Mouse (Mus musculus) limb, embryonic 10.5 days (tissue): ENCODE results near the gene Krtap3-1. TPM values are rescaled to one million over a fixed set of nuclear protein-coding genes. Genes with fewer than 3 reads are reported as not detected.

Experiments
- DNase-seq: peaks from one replicate; pipeline ENCODE4 v3.0.0-alpha.2; 2017; ENCODE audit warnings: low spot score
- H3K27ac ChIP-seq: fragments of 300-500 bp; sonication (generic); 2 replicates; pipeline ENCODE4 v1.5.1; 2016; ENCODE audit warnings: mild to moderate bottlenecking
- H3K27me3 ChIP-seq: fragments of 300-500 bp; sonication (generic); 2 replicates; pipeline ENCODE4 v1.6.1; 2016; ENCODE audit warnings: low read depth, mild to moderate bottlenecking; ENCODE audit not compliant: poor library complexity, severe bottlenecking
- H3K36me3 ChIP-seq: fragments of 300-500 bp; sonication (generic); 2 replicates; pipeline ENCODE4 v1.6.1; 2016; ENCODE audit warnings: mild to moderate bottlenecking, moderate library complexity
- H3K4me1 ChIP-seq: fragments of 300-500 bp; sonication (generic); 2 replicates; pipeline ENCODE4 v1.6.1; 2016
- H3K4me3 ChIP-seq: fragments of 300-500 bp; sonication (generic); 2 replicates; pipeline ENCODE4 v1.5.1; 2016; ENCODE audit warnings: mild to moderate bottlenecking, moderate library complexity
- H3K9me3 ChIP-seq: fragments of 300-500 bp; sonication (generic); replicated peaks from 2 replicates; pipeline ENCODE4 v1.6.1; 2016; ENCODE audit warnings: mild to moderate bottlenecking
- WGBS: fragments of 180-500 bp; shearing (Covaris S2); methylation state at CpG from one replicate; pipeline ENCODE4 v1.1.7; 2016; 5-methylcytosine and 5-hydroxymethylcytosine counted together
- polyA plus RNA-seq: library from polyadenylated mRNA; unstranded; fragments of >200 nt; fragmentation: Nextera tagmentation; extraction: Ambion mirVana; gene quantifications from 2 replicates; pipeline ENCODE4 v1.2.1, GENCODE M21; 2016

The Krtap3-1 gene
- polyA plus RNA-seq, 1 experiment from 2014 or later = not detected

GRCm38 (mm10) chr11:99573164-99573563 is 6.7 kb upstream of the Krtap3-1 start:
- Histone ChIP-seq H3K4me1 (no peaks in the 10 kb centered on the region), H3K27ac (no peak overlapping the region), H3K9me3 (no peaks in the 10 kb centered on the region), H3K36me3 (no peaks in the 10 kb centered on the region), H3K27me3 (no peaks in the 10 kb centered on the region), H3K4me3 (no peak overlapping the region)
- WGBS = 77% methylated on average over 4 of the region's 4 CpGs
- no peak for DNase-seq

GRCm38 (mm10) chr11:99562580-99562979 is 3.9 kb downstream of the Krtap3-1 start:
- Histone ChIP-seq H3K36me3 (no peaks in the 10 kb centered on the region), H3K4me1 (no peaks in the 10 kb centered on the region), H3K27me3 (no peaks in the 10 kb centered on the region), H3K4me3 (no peak overlapping the region), H3K9me3 (no peaks in the 10 kb centered on the region), H3K27ac (no peak overlapping the region)
- WGBS = 85% methylated on average over 6 of the region's 6 CpGs
- DNase-seq = no peak

GRCm38 (mm10) chr11:99559366-99559765 is 7.1 kb downstream of the Krtap3-1 start, which contains the start of gene Gm11939:
Gene Gm11939 (minus strand): TSS chr11:99559466.
- Histone ChIP-seq H3K4me1 (no peaks in the 10 kb centered on the region), H3K9me3 (no peaks in the 10 kb centered on the region), H3K27me3 (no peaks in the 10 kb centered on the region), H3K27ac (no peak within 1 kb of the TSS), H3K36me3 (no peaks in the 10 kb centered on the region), H3K4me3 (no peak within 1 kb of the TSS)
- DNase-seq = no peak
- WGBS = 93% methylated on average over 9 of the region's 9 CpGs

- DNase-seq = no peak
- no peak overlapping the region for H3K27ac ChIP-seq
- H3K36me3 ChIP-seq = no peaks in the 10 kb centered on the region
- no peak overlapping the region for H3K4me3 ChIP-seq
- 88% methylated on average over 3 of the region's 3 CpGs for WGBS
- no peaks in the 10 kb centered on the region for H3K9me3 ChIP-seq
- no peaks in the 10 kb centered on the region for H3K27me3 ChIP-seq
- no peaks in the 10 kb centered on the region for H3K4me1 ChIP-seq
These were observed 8.3 kb downstream of the Krtap3-1 start for GRCm38 (mm10) chr11:99557976-99558745.

GRCm38 (mm10) chr11:99556753-99557152 is 9.7 kb downstream of the Krtap3-1 start, which contains the start of gene Krtap3-2:
Gene Krtap3-2 (minus strand): TSS chr11:99556853.
- DNase-seq = no peak
- no peaks in the 10 kb centered on the region for H3K9me3 ChIP-seq
- no peaks in the 10 kb centered on the region for H3K36me3 ChIP-seq
- H3K4me1 ChIP-seq = no peaks in the 10 kb centered on the region
- no peak within 1 kb of the TSS for H3K27ac ChIP-seq
- H3K4me3 ChIP-seq = no peak within 1 kb of the TSS
- 57% methylated on average over 2 of the region's 2 CpGs for WGBS
- H3K27me3 ChIP-seq = no peaks in the 10 kb centered on the region

- Histone ChIP-seq H3K9me3 (no peaks in the 10 kb centered on the region), H3K27ac (no peak overlapping the region), H3K4me3 (no peak overlapping the region), H3K4me1 (no peaks in the 10 kb centered on the region), H3K36me3 (no peaks in the 10 kb centered on the region), H3K27me3 (no peaks in the 10 kb centered on the region)
- no peak for DNase-seq
- WGBS = 85% methylated on average over 2 of the region's 2 CpGs
These were observed 10.2 kb downstream of the Krtap3-1 start for GRCm38 (mm10) chr11:99556195-99556594.

- 60% methylated on average over 4 of the region's 4 CpGs for WGBS
- no peaks in the 10 kb centered on the region for H3K9me3 ChIP-seq
These were observed 15.7 kb downstream of the Krtap3-1 start, which contains the start of gene Krtap3-3 for GRCm38 (mm10) chr11:99550765-99551164. Gene Krtap3-3 (minus strand): TSS chr11:99550865.

GRCm38 (mm10) chr11:99547892-99548291 is 18.5 kb downstream of the Krtap3-1 start:
- no peak for DNase-seq
- no peaks in the 10 kb centered on the region for H3K4me1 ChIP-seq

More at GRCm38 (mm10) chr11:99550765-99551164, 15.7 kb downstream of the Krtap3-1 start, which contains the start of gene Krtap3-3:
- Histone ChIP-seq H3K27me3 (no peaks in the 10 kb centered on the region), H3K4me1 (no peaks in the 10 kb centered on the region), H3K27ac (no peak within 1 kb of the TSS), H3K36me3 (no peaks in the 10 kb centered on the region), H3K4me3 (no peak within 1 kb of the TSS)
- DNase-seq = no peak

GRCm38 (mm10) chr11:99539721-99540120 is 26.7 kb downstream of the Krtap3-1 start:
- Histone ChIP-seq H3K4me1 (peaks cover 3% of the 10 kb centered on the region; the same call in 1 of the 2 replicates), H3K27me3 (no peaks in the 10 kb centered on the region), H3K9me3 (no peaks in the 10 kb centered on the region), H3K27ac (no peak overlapping the region), H3K36me3 (no peaks in the 10 kb centered on the region), H3K4me3 (no peak overlapping the region)
- 88% methylated on average over 9 of the region's 9 CpGs for whole genome bisulfite sequencing
- DNase-seq = no peak

More at GRCm38 (mm10) chr11:99547892-99548291, 18.5 kb downstream of the Krtap3-1 start:
- H3K36me3 ChIP-seq = no peaks in the 10 kb centered on the region
- H3K27ac ChIP-seq = no peak overlapping the region
- no peak overlapping the region for H3K4me3 ChIP-seq
- no peaks in the 10 kb centered on the region for H3K27me3 ChIP-seq
- no peaks in the 10 kb centered on the region for H3K9me3 ChIP-seq

- H3K9me3 ChIP-seq = no peaks in the 10 kb centered on the region
- no peak for DNase-seq
- no peaks in the 10 kb centered on the region for H3K27me3 ChIP-seq
- no peaks in the 10 kb centered on the region for H3K4me1 ChIP-seq
- no peak within 1 kb of the TSS for H3K4me3 ChIP-seq
- no peak within 1 kb of the TSS for H3K27ac ChIP-seq
- 44% methylated on average over 13 of the region's 13 CpGs for WGBS
- no peaks in the 10 kb centered on the region for H3K36me3 ChIP-seq
These were observed 45.1 kb downstream of the Krtap3-1 start, which contains the start of gene Krt39 for GRCm38 (mm10) chr11:99521288-99521860. Gene Krt39 (minus strand): TSS chr11:99521338.

Other genes with a start within 250 kb of the Krtap3-1 start
- not detected in 2 replicates for gene Krt25, start 243.7 kb downstream of the Krtap3-1 start, polyA plus RNA-seq
- gene Krt26, start 228.7 kb downstream of the Krtap3-1 start, polyA plus RNA-seq = not detected in 2 replicates
- not detected in 2 replicates for gene Krt27, start 215.5 kb downstream of the Krtap3-1 start, polyA plus RNA-seq
- 0.11 and 0.20 TPM in 2 replicates for gene Krt28, start 191.7 kb downstream of the Krtap3-1 start, polyA plus RNA-seq
- gene Krt10, start 177.3 kb downstream of the Krtap3-1 start, polyA plus RNA-seq = 18.7 and 20.5 TPM in 2 replicates
- gene Krt12, start 144.4 kb downstream of the Krtap3-1 start, polyA plus RNA-seq = not detected in 2 replicates
- 0.26 and 0.59 TPM in 2 replicates for gene Krt20, start 128.5 kb downstream of the Krtap3-1 start, polyA plus RNA-seq
- 0.81 and 1.4 TPM in 2 replicates for gene Krt23, start 73.5 kb downstream of the Krtap3-1 start, polyA plus RNA-seq
- gene Krt39, start 45.3 kb downstream of the Krtap3-1 start, polyA plus RNA-seq = 0.16 and 0.20 TPM in 2 replicates
- not detected in 2 replicates for gene Krt40, start 23.5 kb downstream of the Krtap3-1 start, polyA plus RNA-seq
- gene Krtap3-3, start 15.8 kb downstream of the Krtap3-1 start, polyA plus RNA-seq = not detected in 2 replicates
- gene Krtap3-2, start 9.8 kb downstream of the Krtap3-1 start, polyA plus RNA-seq = not detected in 2 replicates
- not detected in 2 replicates for gene Gm11939, start 7.2 kb downstream of the Krtap3-1 start, polyA plus RNA-seq
- gene Krtap1-5, start 14.4 kb upstream of the Krtap3-1 start, polyA plus RNA-seq = not detected in 2 replicates
- not detected in 2 replicates for gene Krtap1-4, start 17.0 kb upstream of the Krtap3-1 start, polyA plus RNA-seq
- not detected in 2 replicates for gene Krtap1-3, start 24.7 kb upstream of the Krtap3-1 start, polyA plus RNA-seq
- not detected in 2 replicates for gene Krtap9-3, start 31.5 kb upstream of the Krtap3-1 start, polyA plus RNA-seq
- gene Gm11938, start 36.7 kb upstream of the Krtap3-1 start, polyA plus RNA-seq = not detected in 2 replicates
- gene Gm11937, start 43.6 kb upstream of the Krtap3-1 start, polyA plus RNA-seq = not detected in 2 replicates
- not detected in 2 replicates for gene Krtap2-4, start 48.2 kb upstream of the Krtap3-1 start, polyA plus RNA-seq
- not detected in 2 replicates for gene Gm11562, start 53.8 kb upstream of the Krtap3-1 start, polyA plus RNA-seq
- gene Krtap4-1, start 61.6 kb upstream of the Krtap3-1 start, polyA plus RNA-seq = not detected in 2 replicates
- not detected in 2 replicates for gene Krtap4-2, start 68.5 kb upstream of the Krtap3-1 start, polyA plus RNA-seq
- not detected in 2 replicates for gene Krtap4-7, start 77.5 kb upstream of the Krtap3-1 start, polyA plus RNA-seq
- not detected in 2 replicates for gene Gm11555, start 83.6 kb upstream of the Krtap3-1 start, polyA plus RNA-seq
- gene Gm11563, start 92.3 kb upstream of the Krtap3-1 start, polyA plus RNA-seq = not detected in 2 replicates
- not detected in 2 replicates for gene Krtap4-6, start 99.3 kb upstream of the Krtap3-1 start, polyA plus RNA-seq
- gene Gm14190, start 124.1 kb upstream of the Krtap3-1 start, polyA plus RNA-seq = not detected in 2 replicates
- gene Gm14180, start 167.7 kb upstream of the Krtap3-1 start, polyA plus RNA-seq = not detected in 2 replicates
- gene Gm11595, start 206.3 kb upstream of the Krtap3-1 start, polyA plus RNA-seq = not detected in 2 replicates
- not detected in 2 replicates for gene Krtap4-8, start 214.1 kb upstream of the Krtap3-1 start, polyA plus RNA-seq
- gene Krtap4-9, start 218.6 kb upstream of the Krtap3-1 start, polyA plus RNA-seq = not detected in 2 replicates
- gene Gm11596, start 226.8 kb upstream of the Krtap3-1 start, polyA plus RNA-seq = not detected in 2 replicates
- not detected in 2 replicates for gene Gm11569, start 232.3 kb upstream of the Krtap3-1 start, polyA plus RNA-seq
- gene Gm11554, start 237.8 kb upstream of the Krtap3-1 start, polyA plus RNA-seq = not detected in 2 replicates
- gene Krtap4-13, start 243.3 kb upstream of the Krtap3-1 start, polyA plus RNA-seq = not detected in 2 replicates
- gene Gm11564, start 249.0 kb upstream of the Krtap3-1 start, polyA plus RNA-seq = not detected in 2 replicates